10 mouse cellular contexts compared by ENCODE assay signal in genomic region chr15:78796196-78797059, GRCm38 (mm10). TPM values are rescaled to one million over a fixed set of nuclear protein-coding genes. Genes with fewer than 3 reads are reported as not detected.
DNase-seq lines count a peak whose midpoint lies in the region; ATAC-seq lines count a peak whose summit lies in the region.
"Had no signal": no experiment of that assay in that cellular context is flagged by ENCODE, and none has a peak within 500 bp of the region (broad histone marks: within the 10 kb centered on the region; RNA-seq: fewer than 3 reads in every experiment).

No protein-coding gene starts in this region.

- H3K27ac ChIP-seq in midbrain, embryonic 11.5 days (ENCODE audit: low read depth, low read length) = no peak overlapping the region
- H3K27ac ChIP-seq in midbrain, embryonic 16.5 days (ENCODE audit: low read length) = no peak overlapping the region
- H3K27ac ChIP-seq in embryonic facial prominence, embryonic 14.5 days (replicated peaks; ENCODE audit: low read depth, low read length) = no peak overlapping the region
- no peak overlapping the region for H3K27ac ChIP-seq in limb, embryonic 15.5 days
- H3K27ac ChIP-seq: embryonic facial prominence, embryonic 12.5 days had no signal

- peaks cover 11% of the 10 kb centered on the region for H3K4me1 ChIP-seq in midbrain, embryonic 11.5 days (ENCODE audit: control insufficient read depth, insufficient read depth, low read length)
- peaks cover 2% of the 10 kb centered on the region; the same call in 1 of the 2 replicates for H3K4me1 ChIP-seq in midbrain, embryonic 16.5 days (ENCODE audit: control insufficient read depth, insufficient read depth, low read length)
- peaks cover 6% of the 10 kb centered on the region; the same call in 1 of the 2 replicates for H3K4me1 ChIP-seq in embryonic facial prominence, embryonic 14.5 days (ENCODE audit: control insufficient read depth, insufficient read depth, low read length)
- peaks cover 24% of the 10 kb centered on the region for H3K4me1 ChIP-seq in limb, embryonic 15.5 days

- H3K27me3 ChIP-seq in midbrain, embryonic 11.5 days (ENCODE audit: control insufficient read depth, insufficient read depth, low read length) = peaks cover 7% of the 10 kb centered on the region
- H3K27me3 ChIP-seq in midbrain, embryonic 16.5 days (ENCODE audit: control insufficient read depth, insufficient read depth, low read depth, low read length) = peaks cover 9% of the 10 kb centered on the region
- peaks cover 9% of the 10 kb centered on the region; the same call in 1 of the 2 replicates for H3K27me3 ChIP-seq in embryonic facial prominence, embryonic 14.5 days (replicated peaks; ENCODE audit: control insufficient read depth, insufficient read depth, low read length)
- H3K27me3 ChIP-seq in limb, embryonic 15.5 days = peaks cover 86% of the 10 kb centered on the region

- ATAC-seq in midbrain, embryonic 11.5 days (ENCODE audit: low FRiP score) = no peak
- ATAC-seq in midbrain, embryonic 16.5 days = no peak
- peak; percentile 53; the same call in 1 of the 2 replicates for ATAC-seq in embryonic facial prominence, embryonic 14.5 days (ENCODE audit: low read depth)
- ATAC-seq in limb, embryonic 15.5 days (ENCODE audit: insufficient number of reproducible peaks, low FRiP score, low TSS enrichment, low read depth) = peak; percentile 64; the same call in 1 of the 2 replicates

- H3K4me2 ChIP-seq in midbrain, embryonic 11.5 days = no peak overlapping the region
- H3K4me2 ChIP-seq in midbrain, embryonic 16.5 days (ENCODE audit: low read length) = no peak overlapping the region
- H3K4me2 ChIP-seq in embryonic facial prominence, embryonic 14.5 days (ENCODE audit: low read depth, low read length) = no peak overlapping the region
- no peak overlapping the region for H3K4me2 ChIP-seq in limb, embryonic 15.5 days
- H3K4me2 ChIP-seq: embryonic facial prominence, embryonic 12.5 days had no signal

- 0 out of 2 replicates have a peak overlapping the region, but pooled peaks have one; percentile 24 for H3K9ac ChIP-seq in midbrain, embryonic 11.5 days (ENCODE audit: low read length)
- H3K9ac ChIP-seq in midbrain, embryonic 16.5 days (ENCODE audit: low read depth, low read length) = no peak overlapping the region
- no peak overlapping the region for H3K9ac ChIP-seq in embryonic facial prominence, embryonic 14.5 days (ENCODE audit: low read depth, low read length)
- no peak overlapping the region for H3K9ac ChIP-seq in limb, embryonic 15.5 days
- H3K9ac ChIP-seq: embryonic facial prominence, embryonic 12.5 days had no signal

- DNase-seq in midbrain, embryonic 11.5 days (ENCODE audit: low spot score, missing footprints) = no peak
- DNase-seq in embryonic facial prominence, embryonic 14.5 days (ENCODE audit: low spot score) = peak; percentile 42
- peak; percentile 74 for DNase-seq in heart, postnatal 4 days
- DNase-seq in thymus, postnatal 14 days = no peak
- DNase-seq in left cerebral cortex, postnatal 36 days (ENCODE audit: low spot score in 2 of 2) = no peak
- no peak for DNase-seq in right cerebral cortex, adult 18-20 months

- 48% methylated on average over 25 of the region's 25 CpGs for WGBS in midbrain, embryonic 11.5 days
- 45% methylated on average over 25 of the region's 25 CpGs for WGBS in midbrain, embryonic 16.5 days
- 34% methylated on average over 25 of the region's 25 CpGs for WGBS in embryonic facial prominence, embryonic 14.5 days
- WGBS in limb, embryonic 15.5 days = 23% methylated on average over 25 of the region's 25 CpGs

- intact Hi-C loops in left cerebral cortex, postnatal 36 days (cut with DNase I) = no loop called here

- H3K9me3 ChIP-seq in midbrain, embryonic 11.5 days (ENCODE audit: control insufficient read depth, low read length) = no peaks in the 10 kb centered on the region
- no peaks in the 10 kb centered on the region for H3K9me3 ChIP-seq in midbrain, embryonic 16.5 days (replicated peaks; ENCODE audit: control insufficient read depth, low read length, poor library complexity, severe bottlenecking)
- no peaks in the 10 kb centered on the region for H3K9me3 ChIP-seq in embryonic facial prominence, embryonic 14.5 days (ENCODE audit: control insufficient read depth, low read length)
- no peaks in the 10 kb centered on the region for H3K9me3 ChIP-seq in limb, embryonic 15.5 days
- H3K9me3 ChIP-seq: embryonic facial prominence, embryonic 12.5 days had no signal

- H3K4me3 ChIP-seq in midbrain, embryonic 11.5 days (ENCODE audit: low read depth, low read length) = no peak overlapping the region
- H3K4me3 ChIP-seq in midbrain, embryonic 16.5 days (ENCODE audit: low read depth, low read length) = no peak overlapping the region
- H3K4me3 ChIP-seq in embryonic facial prominence, embryonic 14.5 days (ENCODE audit: low read depth, low read length) = no peak overlapping the region
- no peak overlapping the region for H3K4me3 ChIP-seq in limb, embryonic 15.5 days
- H3K4me3 ChIP-seq: embryonic facial prominence, embryonic 12.5 days had no signal

- H3K36me3 ChIP-seq in midbrain, embryonic 11.5 days (ENCODE audit: control insufficient read depth, insufficient read depth, low read length) = no peaks in the 10 kb centered on the region
- no peaks in the 10 kb centered on the region for H3K36me3 ChIP-seq in midbrain, embryonic 16.5 days (ENCODE audit: control insufficient read depth, insufficient read depth, low read length)
- no peaks in the 10 kb centered on the region for H3K36me3 ChIP-seq in embryonic facial prominence, embryonic 14.5 days (ENCODE audit: control insufficient read depth, insufficient read depth, low read length)
- H3K36me3 ChIP-seq in limb, embryonic 15.5 days = no peaks in the 10 kb centered on the region
- H3K36me3 ChIP-seq: embryonic facial prominence, embryonic 12.5 days had no signal

RNA-seq across cellular contexts. Expression of gene Card10, which starts 6.4 kb away (rescaled TPM):
- 1.3 and 1.5 TPM in 2 replicates for polyA plus RNA-seq in midbrain, embryonic 11.5 days (2014; fragmentation: Nextera tagmentation; extraction: Ambion mirVana)
- 1.8 and 2.2 TPM in 2 replicates for polyA plus RNA-seq in midbrain, embryonic 16.5 days (2015; fragmentation: Nextera tagmentation; extraction: Ambion mirVana)
- 6.1 and 6.3 TPM in 2 replicates for polyA plus RNA-seq in embryonic facial prominence, embryonic 14.5 days (2014; fragmentation: Nextera tagmentation; extraction: Ambion mirVana)
- 10 to 100 TPM; 15.9 to 18.8 TPM for total RNA-seq in heart, postnatal 4 days (2021)
- polyA plus RNA-seq in limb, embryonic 15.5 days (2015; fragmentation: Nextera tagmentation; extraction: Ambion mirVana) = 3.4 and 3.8 TPM in 2 replicates
- total RNA-seq in left cerebral cortex, postnatal 36 days (2021) = 1 to 10 TPM; 3.6 to 4.3 TPM

RNA-seq across cellular contexts. Expression of gene Mfng, which starts 23.2 kb away (rescaled TPM):
- 57.2 and 61.8 TPM in 2 replicates for polyA plus RNA-seq in midbrain, embryonic 11.5 days (2014; fragmentation: Nextera tagmentation; extraction: Ambion mirVana)
- polyA plus RNA-seq in midbrain, embryonic 16.5 days (2015; fragmentation: Nextera tagmentation; extraction: Ambion mirVana) = 13.5 and 19.7 TPM in 2 replicates
- polyA plus RNA-seq in embryonic facial prominence, embryonic 14.5 days (2014; fragmentation: Nextera tagmentation; extraction: Ambion mirVana) = 13.6 and 13.7 TPM in 2 replicates
- total RNA-seq in heart, postnatal 4 days (2021) = 10 to 100 TPM; 17.6 to 18.1 TPM
- 15.1 and 16.3 TPM in 2 replicates for polyA plus RNA-seq in limb, embryonic 15.5 days (2015; fragmentation: Nextera tagmentation; extraction: Ambion mirVana)
- 1 to 10 TPM; 4.9 to 6.0 TPM for total RNA-seq in left cerebral cortex, postnatal 36 days (2021)

RNA-seq across cellular contexts. Expression of gene Cdc42ep1, which starts 46.0 kb away (rescaled TPM):
- polyA plus RNA-seq in midbrain, embryonic 11.5 days (2014; fragmentation: Nextera tagmentation; extraction: Ambion mirVana) = 6.4 and 9.0 TPM in 2 replicates
- polyA plus RNA-seq in midbrain, embryonic 16.5 days (2015; fragmentation: Nextera tagmentation; extraction: Ambion mirVana) = 11.4 and 13.6 TPM in 2 replicates
- polyA plus RNA-seq in embryonic facial prominence, embryonic 14.5 days (2014; fragmentation: Nextera tagmentation; extraction: Ambion mirVana) = 30.8 and 36.1 TPM in 2 replicates
- total RNA-seq in heart, postnatal 4 days (2021) = 10 to 100 TPM; 55.3 to 59.9 TPM
- 26.5 and 30.0 TPM in 2 replicates for polyA plus RNA-seq in limb, embryonic 15.5 days (2015; fragmentation: Nextera tagmentation; extraction: Ambion mirVana)
- total RNA-seq in left cerebral cortex, postnatal 36 days (2021) = 10 to 100 TPM; 14.4 to 16.5 TPM

RNA-seq across cellular contexts. Expression of gene Lgals2, which starts 58.9 kb away (rescaled TPM):
- not detected in 2 replicates for polyA plus RNA-seq in midbrain, embryonic 11.5 days (2014; fragmentation: Nextera tagmentation; extraction: Ambion mirVana)
- polyA plus RNA-seq in midbrain, embryonic 16.5 days (2015; fragmentation: Nextera tagmentation; extraction: Ambion mirVana) = not detected in 2 replicates
- 0.89 and 1.4 TPM in 2 replicates for polyA plus RNA-seq in embryonic facial prominence, embryonic 14.5 days (2014; fragmentation: Nextera tagmentation; extraction: Ambion mirVana)
- total RNA-seq in heart, postnatal 4 days (2021) = not detected
- 0.65 and 0.73 TPM in 2 replicates for polyA plus RNA-seq in limb, embryonic 15.5 days (2015; fragmentation: Nextera tagmentation; extraction: Ambion mirVana)
- not detected for total RNA-seq in left cerebral cortex, postnatal 36 days (2021)
- total RNA-seq: layer of hippocampus, adult 18-20 months had no signal
- polyA plus RNA-seq: embryonic facial prominence, embryonic 12.5 days had no signal

Comparison
In these comparisons a context has a peak if more than half of its experiments do, and no peak if none do; other contexts are left out.
1. ATAC-seq: peak in embryonic facial prominence, embryonic 14.5 days (single experiment) and limb, embryonic 15.5 days (single experiment); none in midbrain, embryonic 11.5 days (single experiment) and midbrain, embryonic 16.5 days (single experiment).
2. DNase-seq: peak in embryonic facial prominence, embryonic 14.5 days (single experiment) and heart, postnatal 4 days (single experiment); none in midbrain, embryonic 11.5 days (single experiment), thymus, postnatal 14 days (single experiment), left cerebral cortex, postnatal 36 days (0 of 2) and right cerebral cortex, adult 18-20 months (single experiment).